Mouse (Mus musculus) ovary, adult 18-20 months (tissue): ENCODE results near the gene Pafah1b3.
A peak's percentile ranks its signal among the peaks of the same experiment; 100 is the strongest.
"Not testable (repeated sequence)": the region's sequence is repeated elsewhere in the genome, so short reads cannot be mapped to it uniquely, and the experiment has no call there.

Experiments
- DNase-seq: peaks from one replicate; pipeline ENCODE4 v3.0.0; 2022; ENCODE audit warnings: low spot score, mixed read lengths

Gene Pafah1b3

GRCm38 (mm10) chr7:25268588-25268987 lies 29.2 kb downstream of the Pafah1b3 start:
- no peak for DNase-seq

GRCm38 (mm10) chr7:25267751-25268463 lies 29.9 kb downstream of the Pafah1b3 start:
- peak; percentile 100 for DNase-seq

GRCm38 (mm10) chr7:25267301-25267750 lies 30.5 kb downstream of the Pafah1b3 start, which contains the start of gene Cic:
Cic (plus strand) TSS chr7:25267704.
- DNase-seq: peak; percentile 98

- no peak for DNase-seq
Observed at GRCm38 (mm10) chr7:25266180-25266962, 31.4 kb downstream of the Pafah1b3 start.

- DNase-seq: not testable (repeated sequence)
Observed at GRCm38 (mm10) chr7:25265743-25266142, 32.0 kb downstream of the Pafah1b3 start.

GRCm38 (mm10) chr7:25263968-25264870 lies 33.6 kb downstream of the Pafah1b3 start:
- no peak for DNase-seq

- no peak for DNase-seq
Observed at GRCm38 (mm10) chr7:25261896-25262295, 35.9 kb downstream of the Pafah1b3 start.

GRCm38 (mm10) chr7:25251822-25252221 lies 46.0 kb downstream of the Pafah1b3 start:
- no peak for DNase-seq

GRCm38 (mm10) chr7:25251071-25251791 lies 46.6 kb downstream of the Pafah1b3 start:
- DNase-seq: no peak

- peak; percentile 91 for DNase-seq
Observed at GRCm38 (mm10) chr7:25250141-25250972, 47.4 kb downstream of the Pafah1b3 start, which contains the start of gene Erf. Erf (minus strand) TSS chr7:25250761.

- DNase-seq: peak; percentile 66
Observed at GRCm38 (mm10) chr7:25249314-25250140, 48.3 kb downstream of the Pafah1b3 start.

GRCm38 (mm10) chr7:25248846-25249313 lies 48.9 kb downstream of the Pafah1b3 start:
- no peak for DNase-seq

GRCm38 (mm10) chr7:25248018-25248647 lies 49.7 kb downstream of the Pafah1b3 start:
- no peak for DNase-seq

GRCm38 (mm10) chr7:25247498-25247897 lies 50.3 kb downstream of the Pafah1b3 start:
- DNase-seq: no peak

GRCm38 (mm10) chr7:25246759-25247137 lies 51.0 kb downstream of the Pafah1b3 start:
- DNase-seq: no peak

- no peak for DNase-seq
Observed at GRCm38 (mm10) chr7:25246079-25246758, 51.6 kb downstream of the Pafah1b3 start.
